ENCODE assay signal across 8 mouse cellular contexts in genomic region chr13:108044222-108044941, GRCm38 (mm10). TPM values are rescaled to one million over a fixed set of nuclear protein-coding genes. Genes with fewer than 3 reads are reported as not detected.
DNase-seq lines count a peak whose midpoint lies in the region; ATAC-seq and TF ChIP-seq lines count a peak whose summit lies in the region.

Smim15 (plus strand) TSS chr13:108044446.

- intact Hi-C loops in heart, adult 2 months (cut with DNase I): loop anchor here (1.0 to 10.0 kb wide), 7 partner anchors 83 to 717 kb away; partner anchors contain the start of gene Depdc1b

- no peaks in the 10 kb centered on the region; the same call in 1 of the 2 replicates for H3K4me1 ChIP-seq in bone marrow, adult 2 months (ENCODE audit: control insufficient read depth, insufficient read depth, low read length)
- H3K4me1 ChIP-seq in embryonic facial prominence, embryonic 14.5 days (ENCODE audit: control insufficient read depth, insufficient read depth, low read length): peaks cover 17% of the 10 kb centered on the region
- peaks cover 8% of the 10 kb centered on the region for H3K4me1 ChIP-seq in heart, adult 2 months (ENCODE audit: control insufficient read depth, insufficient read depth, low read length)
- H3K4me1 ChIP-seq in limb, embryonic 12.5 days (replicated peaks): peaks cover 22% of the 10 kb centered on the region
- H3K4me1 ChIP-seq in midbrain, embryonic 14.5 days (ENCODE audit: control insufficient read depth, insufficient read depth, low read length): peaks cover 26% of the 10 kb centered on the region

- H3K4me2 ChIP-seq in embryonic facial prominence, embryonic 14.5 days (ENCODE audit: low read depth, low read length): peak within 1 kb of the TSS; percentile 67
- H3K4me2 ChIP-seq in limb, embryonic 12.5 days: peak within 1 kb of the TSS; percentile 59
- peak within 1 kb of the TSS; percentile 72 for H3K4me2 ChIP-seq in midbrain, embryonic 14.5 days (ENCODE audit: low read length)

- peak within 1 kb of the TSS; percentile 92 for H3K4me3 ChIP-seq in bone marrow, adult 2 months (replicated peaks; ENCODE audit: control insufficient read depth, low read depth, low read length)
- H3K4me3 ChIP-seq in embryonic facial prominence, embryonic 14.5 days (ENCODE audit: low read depth, low read length): peak within 1 kb of the TSS; percentile 66
- peak within 1 kb of the TSS; percentile 85 for H3K4me3 ChIP-seq in heart, adult 2 months
- H3K4me3 ChIP-seq in limb, embryonic 12.5 days (replicated peaks): peak within 1 kb of the TSS; percentile 80
- peak within 1 kb of the TSS; percentile 67 for H3K4me3 ChIP-seq in midbrain, embryonic 14.5 days (replicated peaks; ENCODE audit: low read depth, low read length)

- H3K27me3 ChIP-seq in embryonic facial prominence, embryonic 14.5 days (replicated peaks; ENCODE audit: control insufficient read depth, insufficient read depth, low read length): no peaks in the 10 kb centered on the region
- no peaks in the 10 kb centered on the region for H3K27me3 ChIP-seq in heart, adult 2 months (ENCODE audit: control insufficient read depth, insufficient read depth, low read length)
- no peaks in the 10 kb centered on the region for H3K27me3 ChIP-seq in limb, embryonic 12.5 days
- no peaks in the 10 kb centered on the region; the same call in 1 of the 2 replicates for H3K27me3 ChIP-seq in midbrain, embryonic 14.5 days (ENCODE audit: control insufficient read depth, insufficient read depth, low read length)

- no peaks in the 10 kb centered on the region for H3K9me3 ChIP-seq in embryonic facial prominence, embryonic 14.5 days (ENCODE audit: control insufficient read depth, low read length)
- H3K9me3 ChIP-seq in limb, embryonic 12.5 days: no peaks in the 10 kb centered on the region
- H3K9me3 ChIP-seq in midbrain, embryonic 14.5 days (ENCODE audit: control insufficient read depth, low read length): no peaks in the 10 kb centered on the region

- TF ChIP-seq EP300 in heart, adult 2 months (IDR thresholded peaks at IDR 0.05; ENCODE audit: insufficient read depth, low read depth, low read length): 0 out of 2 replicates have a peak, but pooled peaks have one; percentile 9

- peak; percentile 96 for ATAC-seq in embryonic facial prominence, embryonic 14.5 days (ENCODE audit: low read depth)
- ATAC-seq in limb, embryonic 12.5 days (ENCODE audit: insufficient number of reproducible peaks, insufficient read depth, low FRiP score, low TSS enrichment, low read depth): peak; percentile 95
- ATAC-seq in midbrain, embryonic 14.5 days (ENCODE audit: low FRiP score, low TSS enrichment): peak; percentile 95

- no peak for TF ChIP-seq CTCF in bone marrow, adult 2 months (IDR thresholded peaks at IDR 0.05; ENCODE audit: control insufficient read depth, insufficient read depth, low read length)
- no peak; the same call in none of the 2 replicates for TF ChIP-seq CTCF in heart, adult 2 months (IDR thresholded peaks at IDR 0.05)

- DNase-seq in A20 (ENCODE audit: low read depth, low spot score): peak; percentile 90
- peak; percentile 97 for DNase-seq in embryonic facial prominence, embryonic 14.5 days (ENCODE audit: low spot score)
- peak; percentile 93 for DNase-seq in heart, adult 2 months
- peak; percentile 88 to 89 for DNase-seq in kidney, adult 8-10 months
- DNase-seq in midbrain, embryonic 14.5 days: peak; percentile 97
- DNase-seq in spleen, adult 12 weeks (ENCODE audit: low spot score): peak; percentile 82

- peak; percentile 56; the same call in 1 of the 2 replicates for TF ChIP-seq POLR2A in bone marrow, adult 2 months (IDR thresholded peaks at IDR 0.05; ENCODE audit: borderline replicate concordance, control insufficient read depth, low read depth, low read length)
- TF ChIP-seq POLR2A in heart, adult 2 months (IDR thresholded peaks at IDR 0.05; ENCODE audit: insufficient read depth, low read depth, low read length): peak; percentile 82

- H3K79me2 ChIP-seq in heart, adult 2 months (replicated peaks; ENCODE audit: control insufficient read depth, insufficient read depth, low read length): no peaks in the 10 kb centered on the region

- H3K36me3 ChIP-seq in embryonic facial prominence, embryonic 14.5 days (ENCODE audit: control insufficient read depth, insufficient read depth, low read length): peaks cover 10% of the 10 kb centered on the region
- peaks cover 8% of the 10 kb centered on the region; the same call in 1 of the 2 replicates for H3K36me3 ChIP-seq in heart, adult 2 months (ENCODE audit: control insufficient read depth, insufficient read depth, low read length)
- peaks cover 17% of the 10 kb centered on the region for H3K36me3 ChIP-seq in limb, embryonic 12.5 days
- H3K36me3 ChIP-seq in midbrain, embryonic 14.5 days (ENCODE audit: control insufficient read depth, insufficient read depth, low read length): peaks cover 7% of the 10 kb centered on the region; the same call in 1 of the 2 replicates

- peak within 1 kb of the TSS; percentile 73 for H3K27ac ChIP-seq in bone marrow, adult 2 months (ENCODE audit: control insufficient read depth, insufficient read depth, low read depth, low read length, poor library complexity)
- peak within 1 kb of the TSS; percentile 87 for H3K27ac ChIP-seq in embryonic facial prominence, embryonic 14.5 days (replicated peaks; ENCODE audit: low read depth, low read length)
- peak within 1 kb of the TSS; percentile 96 for H3K27ac ChIP-seq in heart, adult 2 months
- peak within 1 kb of the TSS; percentile 96 for H3K27ac ChIP-seq in limb, embryonic 12.5 days
- H3K27ac ChIP-seq in midbrain, embryonic 14.5 days (replicated peaks; ENCODE audit: low read depth, low read length): peak within 1 kb of the TSS; percentile 89

- WGBS in bone marrow, adult 2 months: under 1% methylated on average over 71 of the region's 71 CpGs
- under 1% methylated on average over 31 of the region's 71 CpGs for WGBS in embryonic facial prominence, embryonic 14.5 days
- WGBS in heart, adult 2 months: under 1% methylated on average over 67 of the region's 71 CpGs
- WGBS in limb, embryonic 12.5 days: under 1% methylated on average over 71 of the region's 71 CpGs
- WGBS in midbrain, embryonic 14.5 days: under 1% methylated on average over 70 of the region's 71 CpGs

- H3K9ac ChIP-seq in embryonic facial prominence, embryonic 14.5 days (ENCODE audit: low read depth, low read length): peak within 1 kb of the TSS; percentile 82
- H3K9ac ChIP-seq in heart, adult 2 months (ENCODE audit: low read depth, low read length): peak within 1 kb of the TSS; percentile 96
- H3K9ac ChIP-seq in limb, embryonic 12.5 days (replicated peaks): peak within 1 kb of the TSS; percentile 97
- H3K9ac ChIP-seq in midbrain, embryonic 14.5 days (replicated peaks; ENCODE audit: low read length): peak within 1 kb of the TSS; percentile 90

RNA-seq across cellular contexts. Expression of gene Smim15, which starts in this region (rescaled TPM):
- polyA plus RNA-seq in bone marrow, adult 2 months (2011; ENCODE audit: insufficient read depth, insufficient read length, low replicate concordance, missing spikeins): 16.6 and 33.5 TPM in 2 replicates
- polyA plus RNA-seq in embryonic facial prominence, embryonic 14.5 days (2014; fragmentation: Nextera tagmentation; extraction: Ambion mirVana): 56.5 and 57.1 TPM in 2 replicates
- 10 to 100 TPM; 21.5 to 21.8 TPM for total RNA-seq in heart, adult 2 months (2021)
- 6.7 and 13.5 TPM in 2 replicates for polyA plus RNA-seq in heart, adult 2 months (2012; rRNA removed)
- polyA plus RNA-seq in limb, embryonic 12.5 days (2016; fragmentation: Nextera tagmentation; extraction: Ambion mirVana): 51.3 and 52.4 TPM in 2 replicates
- 34.4 and 37.9 TPM in 2 replicates for polyA plus RNA-seq in midbrain, embryonic 14.5 days (2014; fragmentation: Nextera tagmentation; extraction: Ambion mirVana)

Comparison
In these comparisons a context has a peak if more than half of its experiments do, and no peak if none do; other contexts are left out.
1. Peak in every context shown above with its lines: DNase-seq, ATAC-seq, H3K4me3 ChIP-seq and H3K27ac ChIP-seq.